Mouse (Mus musculus) B cell, adult 62 days (primary cell): ENCODE measurements around the gene Krt18. TPM values are rescaled to one million over a fixed set of nuclear protein-coding genes. Genes with fewer than 3 reads are reported as not detected.

Experiments
- total RNA-seq: library from RNA; stranded (reverse); gene quantifications from 4 replicates; pipeline ENCODE4 v1.2.4, GENCODE M21; 2023

Gene Krt18
- total RNA-seq: not detected in 4 replicates

DNA sequence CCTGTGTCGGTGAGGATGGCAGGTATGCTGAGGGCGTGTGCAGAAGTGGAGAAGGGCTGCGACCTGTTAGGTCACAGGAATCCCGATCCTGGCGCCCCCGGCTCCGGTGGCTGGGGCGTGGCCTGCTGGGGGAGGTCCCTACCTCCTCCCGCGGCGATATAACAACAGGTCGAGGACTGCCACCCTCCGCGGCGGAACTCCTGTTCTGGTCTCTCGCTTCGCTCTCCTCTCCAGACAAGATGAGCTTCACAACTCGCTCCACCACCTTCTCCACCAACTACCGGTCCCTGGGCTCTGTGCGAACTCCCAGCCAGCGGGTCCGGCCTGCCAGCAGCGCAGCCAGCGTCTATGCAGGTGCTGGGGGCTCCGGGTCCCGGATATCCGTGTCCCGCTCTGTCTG lies at the start of gene Krt18:
TSS of gene Krt18 (plus strand) at position 141 of the 400 bp plus-strand sequence.

DNA sequence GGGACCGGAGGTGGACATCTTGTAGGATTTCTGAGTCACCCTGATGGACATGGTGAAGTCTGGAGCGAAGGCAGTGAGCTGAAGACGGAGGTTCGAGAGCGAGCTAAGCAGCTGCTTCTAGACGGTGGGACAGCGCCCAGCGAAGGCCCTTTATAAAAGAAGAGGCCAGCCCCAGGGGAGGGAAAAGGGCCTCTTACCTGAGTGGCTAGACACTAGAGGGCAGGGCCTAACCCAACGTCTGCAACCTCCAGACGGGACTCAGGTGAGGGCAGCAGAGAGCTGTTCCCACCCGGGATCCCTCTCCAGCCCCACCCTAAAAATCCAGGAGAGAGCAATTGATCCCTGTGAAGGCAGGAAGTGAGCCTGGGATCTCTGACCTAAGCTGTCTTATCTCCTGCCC lies 23.8 kb upstream of the Krt18 start, which contains the start of gene Krt8:
TSS of gene Krt8 (minus strand) at position 294 of the 400 bp plus-strand sequence.

DNA sequence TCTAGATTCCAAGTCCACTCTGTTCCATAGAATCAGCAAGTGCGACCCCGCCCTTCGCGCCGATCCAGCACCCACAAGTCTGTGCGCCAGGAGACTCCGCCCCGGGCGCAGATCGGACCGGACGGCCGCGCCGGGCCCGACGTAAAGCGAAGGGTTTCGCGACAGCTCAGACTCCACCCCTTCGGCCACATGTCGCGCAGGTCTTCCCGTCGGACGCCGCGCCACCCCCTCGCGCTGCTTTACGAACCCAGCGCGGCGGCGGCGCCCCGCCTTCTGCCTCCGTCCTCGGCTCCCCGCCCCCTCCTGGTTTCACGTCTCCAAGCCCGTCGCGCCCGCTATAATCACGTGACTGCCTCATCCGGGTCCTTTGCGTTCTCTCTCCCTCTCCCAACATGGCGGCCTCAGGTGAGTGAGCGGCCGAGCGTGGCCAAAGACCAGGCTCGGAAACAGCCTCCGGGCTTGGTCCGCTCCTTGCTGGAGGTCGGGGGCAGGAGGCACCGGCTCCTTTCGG lies 45.6 kb downstream of the Krt18 start, which contains the start of gene Eif4b:
TSS of gene Eif4b (plus strand) at position 215 of the 511 bp plus-strand sequence.

Other genes with a start within 250 kb of the Krt18 start
- gene Krt72, start 241.7 kb upstream of the Krt18 start, total RNA-seq: not detected in 4 replicates
- not detected in 4 replicates for gene Krt73, start 225.8 kb upstream of the Krt18 start, total RNA-seq
- gene Krt2, start 210.0 kb upstream of the Krt18 start, total RNA-seq: not detected in 4 replicates
- not detected in 4 replicates for gene Krt1, start 177.4 kb upstream of the Krt18 start, total RNA-seq
- gene Krt77, start 158.5 kb upstream of the Krt18 start, total RNA-seq: not detected in 4 replicates
- gene Krt76, start 135.3 kb upstream of the Krt18 start, total RNA-seq: not detected in 4 replicates
- not detected in 4 replicates for gene Krt4, start 103.4 kb upstream of the Krt18 start, total RNA-seq
- gene Krt79, start 87.9 kb upstream of the Krt18 start, total RNA-seq: not detected in 4 replicates
- not detected in 4 replicates for gene Krt78, start 73.9 kb upstream of the Krt18 start, total RNA-seq
- not detected in 4 replicates for gene Krt8, start 23.7 kb upstream of the Krt18 start, total RNA-seq
- gene Eif4b, start 45.6 kb downstream of the Krt18 start, total RNA-seq: 227 to 240 TPM (median 233 TPM) in 4 replicates
- 0.18 to 4.5 TPM (median 0.52 TPM) in 4 replicates for gene Tns2, start 72.2 kb downstream of the Krt18 start, total RNA-seq
- 36.3 to 41.8 TPM (median 36.9 TPM) in 4 replicates for gene Spryd3, start 108.1 kb downstream of the Krt18 start, total RNA-seq
- 0.55 to 1.1 TPM in 2 of 4 replicates, not detected in the others for gene Igfbp6, start 116.2 kb downstream of the Krt18 start, total RNA-seq
- gene Soat2, start 122.3 kb downstream of the Krt18 start, total RNA-seq: 0.33 to 0.91 TPM (median 0.70 TPM) in 3 of 4 replicates, not detected in the other
- gene Zfp740, start 175.1 kb downstream of the Krt18 start, total RNA-seq: 111 to 141 TPM (median 130 TPM) in 4 replicates
- 24.6 to 31.1 TPM (median 29.0 TPM) in 4 replicates for gene Csad, start 176.5 kb downstream of the Krt18 start, total RNA-seq
- gene Itgb7, start 203.8 kb downstream of the Krt18 start, total RNA-seq: 187 to 202 TPM (median 190 TPM) in 4 replicates
- gene Rarg, start 229.3 kb downstream of the Krt18 start, total RNA-seq: 0.33 to 1.3 TPM (median 0.66 TPM) in 4 replicates
- not detected in 4 replicates for gene Gm9918, start 242.4 kb downstream of the Krt18 start, total RNA-seq